Mouse (Mus musculus) layer of hippocampus, postnatal 14 days (tissue): ENCODE data around the gene St6galnac5. TPM values are rescaled to one million over a fixed set of nuclear protein-coding genes. Genes with fewer than 3 reads are reported as not detected.

Experiments
- DNase-seq, 2 experiments: peaks; one replicate each; pipeline ENCODE4 v3.0.0; 2021 to 2022; ENCODE audit warnings: low spot score in 2 of 2, mixed read lengths in 1 of 2
- total RNA-seq, 2 experiments: library from RNA; stranded (reverse); gene quantifications; 2 replicates each; pipeline ENCODE4 v1.2.3; 2021

Gene St6galnac5
- total RNA-seq, 2 experiments from 2014 or later, result 122 to 127 TPM

DNA sequence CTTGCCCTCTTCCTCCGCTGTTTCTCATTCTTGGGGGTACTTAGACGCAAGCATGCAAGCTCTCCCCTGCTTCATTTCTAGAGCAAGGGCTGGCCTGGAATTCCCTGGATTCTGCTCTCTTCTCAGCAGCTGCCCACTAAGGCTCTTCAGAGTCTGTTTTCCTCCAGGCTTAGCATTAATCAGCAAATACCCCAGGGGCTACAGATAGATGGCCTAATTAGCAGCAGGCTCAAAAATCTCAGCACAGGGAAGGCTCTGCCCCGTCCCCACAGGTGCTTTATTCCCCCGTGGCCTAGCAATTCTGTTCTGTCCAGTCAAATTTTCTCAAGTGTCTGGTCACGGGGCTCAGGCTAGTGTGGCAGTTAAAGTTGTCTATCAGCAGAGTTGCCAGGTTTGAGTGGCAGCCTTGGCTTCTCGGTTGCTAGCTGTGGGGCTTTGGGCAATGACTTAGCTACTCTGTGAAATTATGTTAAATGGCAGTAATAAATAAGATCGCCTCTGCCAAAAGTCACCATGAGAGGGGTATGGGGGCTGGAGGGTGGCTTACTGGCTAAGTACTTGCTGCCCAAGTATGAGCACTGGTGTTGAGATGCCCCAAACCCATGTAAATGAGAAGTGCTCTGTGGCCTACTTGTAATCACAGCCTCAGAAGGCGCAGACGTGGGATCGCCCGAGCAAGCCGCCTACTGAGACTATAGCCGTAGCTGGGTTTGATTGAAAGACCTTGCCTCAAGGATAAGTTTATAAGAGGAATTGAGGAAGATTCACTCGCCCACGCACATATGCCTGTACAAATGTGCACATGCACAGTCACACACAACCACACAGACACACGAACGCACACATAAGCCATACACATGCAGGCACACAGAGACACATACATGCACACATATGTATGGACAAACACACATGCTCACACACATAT is 107.4 kb downstream of the St6galnac5 start:
- DNase-seq, result peak in 1 of 2 experiments; percentile 51

DNA sequence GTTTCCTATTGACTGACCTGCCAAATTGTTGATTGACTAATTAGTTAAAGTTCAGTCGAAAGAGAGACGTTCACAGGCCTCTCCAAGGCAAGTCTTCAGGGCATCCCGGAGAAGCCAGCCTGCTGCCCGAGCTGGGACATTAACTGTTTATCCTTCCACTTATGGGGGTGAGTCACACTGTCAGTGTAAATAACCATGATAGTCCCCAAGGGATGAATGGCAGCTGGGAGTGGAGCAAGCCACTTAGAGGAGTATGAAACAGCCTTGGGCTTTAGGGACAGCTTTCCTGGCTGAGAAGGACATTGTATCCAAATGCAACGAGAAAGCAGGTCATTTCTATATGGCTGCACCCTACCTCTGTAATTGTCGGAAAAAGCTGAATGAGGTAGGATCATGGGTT is 109.5 kb downstream of the St6galnac5 start:
- no peak for DNase-seq

GRCm38 (mm10) chr3:152872054-152872453 is 110.0 kb downstream of the St6galnac5 start:
- DNase-seq, result no peak

GRCm38 (mm10) chr3:152867654-152868525 is 114.2 kb downstream of the St6galnac5 start:
- no peak for DNase-seq

GRCm38 (mm10) chr3:152866035-152866965 is 115.7 kb downstream of the St6galnac5 start:
- DNase-seq, result no peak

- DNase-seq, result no peak
Measured at GRCm38 (mm10) chr3:152861978-152862377, 120.1 kb downstream of the St6galnac5 start.

DNA sequence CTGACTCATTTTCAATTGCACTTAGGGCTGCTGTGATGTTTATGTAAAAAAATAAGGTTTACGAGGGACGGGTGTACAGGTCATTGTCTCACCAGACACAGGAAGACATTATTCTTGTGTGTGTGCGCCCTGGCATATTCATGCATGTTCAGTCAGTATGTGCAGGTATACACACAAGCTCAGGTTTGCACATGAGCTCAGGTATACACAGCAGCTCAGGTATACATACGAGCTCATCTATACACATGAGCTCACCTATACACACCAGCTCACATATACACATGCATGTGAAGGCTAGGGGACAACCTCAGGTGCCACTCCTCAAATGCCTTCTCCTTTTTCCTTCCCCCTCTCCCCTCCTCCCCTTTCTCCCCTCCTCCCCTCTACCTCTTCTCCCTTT is 120.6 kb downstream of the St6galnac5 start:
- DNase-seq, result no peak

- DNase-seq, result no peak
Measured at GRCm38 (mm10) chr3:152856095-152856494, 126.0 kb downstream of the St6galnac5 start.

DNA sequence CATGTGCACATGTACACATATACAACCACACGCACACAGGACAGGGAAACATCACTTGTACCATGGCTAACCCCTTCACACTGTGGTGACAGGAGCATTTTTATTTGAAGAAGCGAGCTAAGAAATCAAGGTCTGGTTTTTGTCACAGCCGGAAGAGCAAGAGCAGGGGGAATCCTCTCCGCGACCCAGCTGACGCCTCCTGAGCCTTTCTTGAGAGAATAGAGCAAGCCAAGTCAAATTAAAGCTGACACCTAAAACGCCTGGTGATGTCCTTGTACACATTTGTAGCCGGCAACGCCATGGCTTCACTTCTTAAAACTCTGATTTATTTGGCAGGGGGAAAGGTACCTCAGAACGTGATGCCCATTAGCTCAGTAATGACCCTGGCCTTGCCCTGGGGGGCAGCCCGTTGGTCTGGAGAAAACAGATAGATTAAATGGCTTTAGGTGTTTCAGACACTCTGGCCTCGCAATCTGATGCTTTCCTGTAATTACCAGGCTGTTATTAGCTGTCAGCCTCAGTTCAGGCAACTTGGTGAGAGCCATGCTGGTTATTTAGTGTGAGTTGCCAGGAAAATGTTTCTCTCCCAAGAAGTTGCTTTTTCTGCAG is 126.9 kb downstream of the St6galnac5 start:
- no peak for DNase-seq

DNA sequence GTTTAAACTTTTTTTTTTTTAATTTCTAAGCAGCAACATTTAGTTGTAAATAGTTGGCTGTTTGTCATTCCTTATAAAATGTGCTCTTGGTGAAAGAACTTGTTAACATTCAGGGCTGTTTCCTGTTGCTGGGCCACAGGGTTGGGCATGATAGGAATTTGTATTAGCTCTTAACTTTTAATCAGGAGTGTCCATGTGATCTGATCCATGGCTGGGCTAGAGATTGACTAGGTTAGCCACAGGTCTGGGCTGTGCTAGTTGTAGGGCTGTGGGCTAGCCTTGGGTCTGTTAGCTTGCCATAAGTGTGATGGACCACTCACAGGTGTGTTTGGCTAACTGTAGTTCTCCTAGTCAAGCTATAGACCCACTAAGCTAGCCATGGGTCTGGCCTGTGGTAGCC is 138.1 kb downstream of the St6galnac5 start:
- no peak for DNase-seq

- no peak for DNase-seq
Measured at GRCm38 (mm10) chr3:152842648-152843047, 139.4 kb downstream of the St6galnac5 start.

DNA sequence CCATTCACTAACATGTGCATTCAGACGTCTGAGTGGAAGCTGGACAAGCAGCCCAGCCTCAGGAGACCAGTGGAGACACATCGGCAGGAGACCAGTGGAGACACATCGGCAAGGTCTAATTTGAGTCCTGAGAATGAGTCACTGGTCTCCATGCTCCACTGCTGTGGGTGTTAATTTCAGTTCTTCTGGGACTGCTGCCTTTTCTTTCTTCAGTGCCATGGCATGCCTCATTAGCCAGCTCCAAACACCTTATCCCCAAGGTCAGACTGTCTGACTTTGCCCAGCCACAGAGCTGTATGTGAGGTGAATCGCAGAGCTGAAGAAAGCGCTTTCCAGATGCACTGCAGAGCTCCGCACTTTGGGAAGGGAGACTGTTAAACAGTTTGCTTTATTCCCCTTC is 140.8 kb downstream of the St6galnac5 start:
- DNase-seq, result no peak

GRCm38 (mm10) chr3:152837938-152838337 is 144.1 kb downstream of the St6galnac5 start:
- peak in 1 of 2 experiments; percentile 67 for DNase-seq

GRCm38 (mm10) chr3:152837407-152837806 is 144.6 kb downstream of the St6galnac5 start:
- DNase-seq, result no peak

DNA sequence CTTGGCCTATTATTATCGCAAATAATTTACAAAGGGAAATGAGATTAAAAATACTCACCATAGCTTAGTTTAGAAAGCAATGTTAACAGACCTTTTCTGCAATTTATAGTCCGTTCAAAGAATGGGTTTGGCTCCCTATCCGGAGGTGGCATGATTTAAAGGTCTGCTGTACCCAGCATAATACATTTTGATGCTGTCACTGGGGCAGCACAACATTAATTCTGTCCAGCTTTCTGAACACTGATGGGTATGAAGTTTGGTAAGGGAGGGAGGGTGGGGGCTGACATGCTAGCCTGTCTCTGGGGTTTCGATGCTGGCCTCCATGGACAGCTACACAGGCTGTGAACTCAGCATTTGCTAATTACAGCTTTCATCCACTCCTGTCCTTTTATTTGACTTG is 149.6 kb downstream of the St6galnac5 start:
- DNase-seq, result no peak

GRCm38 (mm10) chr3:152831974-152832373 is 150.1 kb downstream of the St6galnac5 start:
- DNase-seq, result no peak

GRCm38 (mm10) chr3:152831377-152831776 is 150.7 kb downstream of the St6galnac5 start:
- DNase-seq, result no peak

- peak in 1 of 2 experiments; percentile 30 for DNase-seq
Measured at GRCm38 (mm10) chr3:152821202-152821601, 160.8 kb downstream of the St6galnac5 start.

DNA sequence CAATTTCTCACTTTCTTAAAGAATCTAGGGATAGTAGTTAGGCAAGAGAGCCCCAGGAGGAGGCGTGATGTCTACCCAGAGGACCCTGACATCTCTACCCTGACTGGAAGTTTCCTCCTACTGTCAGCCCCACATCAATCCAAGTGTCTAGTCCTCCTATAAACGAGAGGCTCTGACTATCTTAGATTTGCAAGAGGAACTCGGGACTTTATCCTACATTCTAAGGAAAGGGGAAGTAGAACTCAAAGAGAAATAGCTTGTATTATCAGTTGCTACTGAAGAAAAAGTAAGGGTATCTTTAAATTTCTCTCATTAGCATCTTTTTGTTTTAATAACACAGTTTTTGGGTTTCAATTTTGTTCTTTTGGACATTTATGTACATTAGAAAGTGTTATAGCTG is 161.6 kb downstream of the St6galnac5 start:
- no peak for DNase-seq

- no peak for DNase-seq
Measured at GRCm38 (mm10) chr3:152815110-152815509, 166.9 kb downstream of the St6galnac5 start.
